Mouse (Mus musculus) MEL-GATA-1-ER (cell line): Measurements from ENCODE around the gene Gm20388.

ENCODE experiments used
- DNase-seq: peaks from one replicate; pipeline ENCODE4 v3.0.0-alpha.2; 2012; ENCODE audit warnings: low read depth; ENCODE audit errors: extremely low read depth

Gene Gm20388

DNA sequence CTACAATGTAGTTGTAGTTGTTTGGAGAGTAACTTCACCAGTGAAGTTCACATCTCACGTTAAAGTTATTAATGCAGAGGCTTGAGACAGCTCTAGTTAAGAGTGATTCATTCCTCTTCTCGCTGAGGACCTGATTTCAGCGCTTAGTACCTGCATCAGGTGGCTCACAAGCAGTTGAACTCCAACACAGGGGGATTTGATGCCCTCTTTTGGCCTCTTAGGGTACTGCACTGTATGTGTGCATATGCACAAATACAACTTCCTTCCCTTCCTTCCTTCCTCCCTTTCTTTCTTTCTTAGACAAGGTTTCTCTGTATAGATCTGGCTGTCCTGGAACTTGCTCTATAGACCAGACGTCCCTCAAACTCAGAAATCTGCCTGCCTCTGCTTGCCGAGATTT is 1763.9 kb downstream of the Gm20388 start:
- DNase-seq = no peak

GRCm38 (mm10) chr8:121675161-121675560 is 1764.5 kb downstream of the Gm20388 start:
- no peak for DNase-seq

GRCm38 (mm10) chr8:121675701-121676100 is 1765.1 kb downstream of the Gm20388 start:
- DNase-seq = no peak

DNA sequence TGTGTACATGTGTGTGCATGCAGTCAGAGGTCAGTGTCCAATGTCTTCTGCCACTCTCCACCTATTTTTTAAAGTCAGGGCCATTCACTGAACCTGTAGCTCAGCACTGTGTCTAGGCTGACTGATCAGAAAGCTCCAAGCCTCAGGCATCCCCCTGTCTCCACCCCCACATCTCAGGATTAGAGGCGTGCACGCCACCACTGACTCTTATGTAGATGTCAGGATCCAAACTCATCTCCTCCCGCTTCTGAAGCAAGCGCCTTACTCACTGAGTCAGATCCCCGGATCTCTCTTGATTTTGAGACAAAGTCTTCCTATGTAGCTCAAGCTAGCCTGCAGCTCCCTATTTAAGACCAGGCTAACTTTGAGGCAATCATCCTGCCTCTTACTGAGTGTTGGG is 1768.1 kb downstream of the Gm20388 start:
- DNase-seq = no peak

- no peak for DNase-seq
These were observed 1770.3 kb downstream of the Gm20388 start for GRCm38 (mm10) chr8:121680896-121681295.

- no peak for DNase-seq
These were observed 1770.8 kb downstream of the Gm20388 start for GRCm38 (mm10) chr8:121681457-121681856.

DNA sequence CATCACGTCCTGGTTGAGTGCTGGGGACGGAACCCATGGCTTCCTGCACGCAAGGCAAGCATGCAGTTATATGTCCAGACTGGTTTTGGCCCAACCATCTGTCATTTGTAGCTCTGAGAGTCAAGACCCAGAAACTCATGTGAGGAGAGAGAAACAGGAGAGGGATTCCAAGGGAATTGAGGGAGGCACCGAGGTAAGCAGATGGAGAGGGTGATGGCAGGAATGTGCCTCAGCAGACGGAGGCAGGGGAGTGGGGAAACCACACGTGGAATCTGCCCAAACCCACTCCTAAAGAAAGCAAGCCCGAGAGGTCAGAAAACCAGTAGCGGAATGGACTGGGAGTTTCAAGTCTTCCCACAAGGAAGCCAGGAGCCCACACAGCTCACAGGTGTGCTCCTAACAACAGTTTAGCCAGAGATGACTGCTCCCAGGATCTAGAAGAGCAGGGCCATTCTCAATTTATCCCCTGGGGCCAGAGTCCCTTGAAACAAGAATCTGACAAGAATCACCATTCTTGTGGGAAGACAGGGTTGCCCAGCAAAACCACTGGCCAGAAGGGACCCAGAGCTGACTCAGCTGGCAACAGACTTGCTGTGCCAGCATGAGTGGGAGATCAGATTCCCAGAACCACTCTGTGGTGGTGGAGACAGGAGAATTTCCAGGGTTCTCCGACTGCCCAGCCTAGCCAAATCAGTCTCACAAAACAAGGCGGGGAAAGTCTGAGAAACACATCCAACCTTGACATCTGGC is 1772.6 kb downstream of the Gm20388 start:
- no peak for DNase-seq

DNA sequence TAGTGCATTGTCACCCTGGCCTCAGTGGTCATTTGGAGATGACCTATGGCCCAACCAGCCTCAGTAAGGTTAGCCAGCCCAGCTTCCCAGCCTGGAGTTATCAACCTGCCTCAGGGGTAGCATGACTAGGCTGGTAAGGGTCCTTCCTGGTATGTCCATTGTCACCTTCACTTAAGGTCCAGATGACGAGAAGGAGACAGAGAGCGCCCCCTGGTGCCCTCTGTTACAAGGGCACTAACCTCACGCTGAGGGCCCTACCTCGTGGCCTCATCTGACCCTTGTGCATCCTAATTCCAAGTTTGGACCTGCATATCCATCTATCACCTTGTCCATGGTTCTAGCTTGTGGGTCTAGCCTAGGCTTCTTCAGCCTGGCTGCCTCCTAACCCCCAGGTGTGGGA is 1774.8 kb downstream of the Gm20388 start:
- DNase-seq = no peak

- DNase-seq = no peak
These were observed 1777.0 kb downstream of the Gm20388 start for GRCm38 (mm10) chr8:121687455-121688161.

- no peak for DNase-seq
These were observed 1777.9 kb downstream of the Gm20388 start for GRCm38 (mm10) chr8:121688496-121688895.

DNA sequence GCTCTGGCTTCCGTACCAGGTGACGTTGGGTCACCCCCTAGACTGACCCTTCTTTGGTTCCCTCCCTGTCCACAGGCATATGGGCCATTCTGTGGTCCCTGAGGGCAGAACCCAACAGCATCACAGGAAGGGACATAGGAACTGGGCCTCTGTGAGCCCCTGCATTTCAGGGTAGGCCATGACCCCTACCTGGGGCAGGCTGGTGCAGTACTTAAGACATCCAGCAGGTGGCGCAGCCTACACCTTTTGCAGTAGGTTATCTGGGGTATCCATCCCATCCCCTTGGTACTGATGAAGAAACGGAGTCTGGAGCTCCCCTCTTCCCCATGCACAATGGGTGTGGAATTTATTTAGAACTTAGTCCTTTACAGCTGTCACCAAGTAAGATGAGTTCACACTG is 1783.8 kb downstream of the Gm20388 start:
- no peak for DNase-seq

DNA sequence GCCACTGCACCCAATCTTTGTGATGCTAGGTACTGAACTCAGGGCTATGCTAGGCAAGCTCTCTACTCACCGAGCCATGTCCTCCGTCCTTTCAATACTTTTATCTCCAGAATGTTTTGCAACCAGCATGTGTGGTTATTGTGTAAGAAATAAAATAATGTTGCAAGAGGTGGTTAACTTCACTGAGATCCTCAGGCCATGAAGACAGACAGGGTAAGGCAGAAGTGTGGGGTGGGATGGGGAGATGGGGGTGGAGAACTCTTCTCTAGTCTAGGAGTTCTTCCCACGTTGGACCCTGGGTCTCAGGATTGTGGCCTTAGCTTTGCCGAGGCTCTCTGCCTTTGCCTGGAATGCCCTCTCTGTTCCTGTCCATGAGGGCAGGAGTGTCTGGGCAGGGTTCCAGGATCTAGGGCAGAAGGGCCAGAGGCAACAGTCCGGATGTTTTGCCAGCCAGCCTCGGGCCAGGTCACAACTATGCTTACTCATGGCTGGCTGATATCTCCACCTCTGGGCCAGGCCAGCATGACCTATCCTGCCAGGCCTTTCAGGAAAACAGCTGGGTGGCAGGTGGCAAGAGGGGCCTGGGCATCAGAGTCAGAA is 1785.0 kb downstream of the Gm20388 start:
- DNase-seq = no peak

DNA sequence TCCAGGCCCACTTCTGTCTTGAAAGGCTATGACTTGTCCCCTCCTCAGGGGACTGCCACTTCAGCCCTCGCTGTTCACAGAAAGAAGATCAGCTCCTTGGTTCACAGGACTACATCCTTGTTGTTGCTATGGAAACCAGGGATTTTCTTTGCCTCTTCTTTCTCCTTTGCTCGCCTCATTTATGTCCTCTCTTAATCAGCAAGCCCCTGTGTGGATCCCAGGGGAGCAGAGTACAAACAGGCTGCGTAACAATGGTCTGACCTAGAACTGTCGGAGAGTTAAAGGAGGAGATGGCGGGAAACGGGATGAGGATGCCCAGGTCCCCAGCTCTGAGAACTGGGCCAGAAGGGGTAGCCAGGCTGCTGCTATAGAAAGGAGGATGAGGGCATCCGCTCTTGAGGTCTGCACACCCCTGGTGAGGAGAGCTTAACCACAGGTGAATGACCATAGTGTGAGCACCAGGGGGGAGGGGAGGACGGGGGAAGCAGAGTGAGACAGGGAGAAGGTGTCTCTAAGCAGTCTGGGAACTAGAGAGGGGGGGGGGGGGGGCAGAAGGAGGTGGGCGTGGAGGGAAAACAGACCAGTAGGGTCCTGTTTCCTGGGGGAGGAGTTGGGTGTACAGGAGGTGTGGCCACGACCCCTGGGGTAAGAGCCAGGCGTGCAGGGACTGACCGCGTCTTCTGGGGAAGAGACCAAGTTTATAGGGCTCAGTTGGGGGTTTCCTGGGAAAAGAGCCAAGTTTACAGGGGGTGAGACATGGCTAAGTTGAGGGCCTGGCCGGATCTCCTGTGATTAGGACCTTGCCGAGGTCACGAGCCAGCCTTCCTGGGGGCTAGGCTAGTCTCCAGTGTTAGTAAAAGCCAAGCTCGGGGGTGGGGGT is 1787.3 kb downstream of the Gm20388 start:
- no peak for DNase-seq

GRCm38 (mm10) chr8:121698615-121699101 is 1788.0 kb downstream of the Gm20388 start:
- DNase-seq = no peak

- DNase-seq = no peak
These were observed 1789.3 kb downstream of the Gm20388 start for GRCm38 (mm10) chr8:121699936-121700335.

DNA sequence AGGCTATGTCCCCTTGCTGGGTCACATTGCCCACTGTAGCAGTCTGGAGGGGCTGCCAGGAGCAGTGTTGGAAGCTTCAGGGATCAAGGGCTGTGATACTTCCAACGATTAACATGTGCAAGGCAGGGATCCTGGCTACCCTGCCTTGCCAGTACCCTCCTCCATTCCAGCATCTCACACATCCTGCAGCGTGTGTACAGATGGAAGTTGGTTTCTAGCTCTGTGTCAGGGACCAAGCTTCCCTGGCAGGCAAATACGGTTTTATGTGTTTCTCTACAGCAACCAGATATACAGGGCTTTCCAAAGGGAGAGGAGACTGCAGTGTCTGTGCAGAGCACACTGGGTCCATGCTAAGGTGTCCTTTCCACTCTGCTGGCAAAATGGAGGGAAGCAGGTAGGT is 1794.5 kb downstream of the Gm20388 start:
- DNase-seq = no peak

DNA sequence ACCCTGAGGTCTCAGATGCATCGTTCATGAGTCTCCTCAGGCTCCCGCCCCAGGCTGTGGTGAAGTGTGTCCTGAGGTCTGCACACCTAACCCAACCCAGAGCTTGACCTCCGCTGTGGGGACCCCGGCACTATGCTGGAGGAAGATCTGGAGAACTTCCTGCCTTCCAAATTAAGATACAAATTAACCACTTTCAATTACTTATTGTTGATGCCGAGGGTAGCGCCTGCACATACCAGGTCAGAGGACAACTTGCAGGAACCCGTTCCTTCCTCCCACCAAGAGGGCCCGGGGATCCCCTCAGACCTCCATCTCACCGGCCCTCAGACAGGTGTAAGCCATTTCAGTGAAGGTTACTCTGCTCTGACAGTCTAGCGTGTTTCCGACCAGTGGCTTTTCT is 1796.3 kb downstream of the Gm20388 start:
- DNase-seq = no peak

DNA sequence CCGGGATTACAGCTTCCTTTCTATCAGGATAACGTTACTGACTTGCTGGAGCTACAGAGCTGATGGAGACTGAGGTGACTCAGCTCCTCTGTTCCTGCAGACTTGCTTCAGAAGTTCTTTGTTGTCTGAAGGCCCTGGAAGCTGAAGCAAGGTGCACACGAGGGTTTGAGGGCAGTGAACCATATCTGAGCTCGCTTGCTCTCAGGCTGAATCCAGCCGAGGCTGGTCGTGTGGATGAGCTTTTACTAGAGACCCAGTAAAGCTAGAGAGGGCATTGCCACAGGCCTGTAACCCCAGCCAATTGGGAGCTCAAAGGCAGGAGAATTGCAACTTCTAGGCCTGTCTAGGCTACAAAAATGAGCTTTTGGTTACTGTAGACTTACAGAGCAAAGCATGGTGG is 1797.8 kb downstream of the Gm20388 start:
- DNase-seq = no peak

DNA sequence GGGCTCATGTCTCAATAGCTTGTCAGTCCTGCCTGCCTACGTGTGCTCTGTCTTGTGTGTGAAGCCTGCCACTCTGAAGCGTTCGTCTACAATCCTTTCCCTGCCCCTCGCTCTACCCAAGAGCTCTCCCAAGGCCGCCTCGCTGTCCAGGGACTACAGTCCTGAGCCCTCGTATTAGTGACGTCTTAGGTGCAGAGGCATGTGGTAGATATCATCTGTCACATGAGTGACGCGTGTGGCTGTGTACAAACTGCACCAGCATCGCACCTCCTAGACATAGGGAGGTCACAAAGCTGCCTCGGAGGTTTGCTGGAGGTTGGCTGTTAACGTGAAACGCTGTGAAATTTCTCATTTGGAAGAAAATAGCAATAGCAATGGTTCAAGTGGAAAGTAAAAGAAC is 1806.9 kb downstream of the Gm20388 start:
- no peak for DNase-seq

DNA sequence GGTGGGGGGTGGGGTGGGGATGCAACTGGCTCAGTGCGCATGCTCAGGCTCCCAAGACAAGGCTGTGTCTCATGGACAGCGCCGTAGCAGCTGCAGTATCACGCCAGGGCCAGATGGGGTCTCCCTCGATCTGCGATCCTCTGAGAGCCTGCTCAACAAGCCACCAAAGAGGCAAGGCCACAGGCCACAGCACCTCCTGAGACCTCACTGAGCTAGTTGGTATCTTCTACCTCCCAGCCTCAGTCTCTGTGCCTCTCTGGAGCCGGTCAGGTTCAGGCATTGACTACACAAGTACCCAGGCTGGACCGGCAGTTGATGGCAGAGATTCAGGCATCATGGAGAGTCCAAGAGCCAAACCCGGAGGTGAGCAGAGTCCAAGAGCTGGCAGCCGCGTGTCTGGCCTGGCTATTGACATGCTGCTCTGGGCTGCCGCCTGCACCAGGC is 1807.4 kb downstream of the Gm20388 start:
- DNase-seq = no peak

DNA sequence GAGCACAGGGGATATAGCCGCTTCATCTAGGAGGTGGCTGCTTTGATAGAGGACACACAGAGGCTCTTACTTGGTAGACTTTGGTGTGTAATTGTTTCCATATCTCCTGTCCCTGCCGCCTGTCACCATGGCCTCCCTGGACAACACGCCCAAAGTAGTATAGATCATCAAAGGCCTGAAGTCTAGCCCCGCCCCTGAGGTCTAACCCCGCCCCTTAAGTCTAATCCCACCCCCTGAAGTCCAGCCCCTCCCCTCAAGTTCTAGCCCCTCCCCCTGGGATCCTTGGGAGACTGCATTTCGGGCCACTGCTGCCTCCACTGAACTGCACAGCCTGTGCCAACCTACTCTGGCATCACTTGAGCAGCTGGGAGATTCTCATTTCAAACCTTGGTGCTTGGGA is 1808.3 kb downstream of the Gm20388 start:
- no peak for DNase-seq
